Mouse (Mus musculus) embryonic facial prominence, embryonic 13.5 days (tissue): ENCODE data around the gene Pawr. TPM values are rescaled to one million over a fixed set of nuclear protein-coding genes. Genes with fewer than 3 reads are reported as not detected.

ENCODE experiments used
- ATAC-seq: fragments of 200-750 bp; cut with Nextera tagmentation; 2 replicates; pipeline ENCODE4 v1.8.0; 2017; ENCODE audit warnings: low read depth; ENCODE audit not compliant: insufficient number of reproducible peaks, insufficient read depth, low FRiP score, low TSS enrichment
- H3K27ac ChIP-seq: fragments of 300-500 bp; sonication (generic); 2 replicates; pipeline ENCODE4 v1.5.1; 2015; ENCODE audit warnings: moderate library complexity, mild to moderate bottlenecking, inconsistent platforms
- H3K27me3 ChIP-seq: fragments of 300-500 bp; sonication (generic); 2 replicates; pipeline ENCODE4 v1.6.1; 2015; ENCODE audit warnings: mild to moderate bottlenecking, inconsistent platforms
- H3K36me3 ChIP-seq: fragments of 300-500 bp; sonication (generic); 2 replicates; pipeline ENCODE4 v1.6.1; 2015; ENCODE audit warnings: mild to moderate bottlenecking, inconsistent platforms
- H3K4me1 ChIP-seq: fragments of 300-500 bp; sonication (generic); 2 replicates; pipeline ENCODE4 v1.6.1; 2015; ENCODE audit warnings: inconsistent platforms
- H3K4me2 ChIP-seq: fragments of 300-500 bp; sonication (generic); 2 replicates; pipeline ENCODE4 v1.6.1; 2015; ENCODE audit warnings: moderate library complexity, mild to moderate bottlenecking, inconsistent platforms
- H3K4me3 ChIP-seq: fragments of 300-500 bp; sonication (generic); 2 replicates; pipeline ENCODE4 v1.5.1; 2015; ENCODE audit warnings: mild to moderate bottlenecking, inconsistent platforms
- H3K9ac ChIP-seq: fragments of 300-500 bp; sonication (generic); 2 replicates; pipeline ENCODE4 v1.6.1; 2015; ENCODE audit warnings: mild to moderate bottlenecking, inconsistent platforms
- H3K9me3 ChIP-seq: fragments of 300-500 bp; sonication (generic); 2 replicates; pipeline ENCODE4 v1.6.1; 2016; ENCODE audit warnings: inconsistent platforms
- WGBS: fragments of 180-500 bp; shearing (Covaris S2); methylation state at CpG from one replicate; pipeline ENCODE4 v1.1.7; 2015; ENCODE audit warnings: mixed read lengths; 5-methylcytosine and 5-hydroxymethylcytosine counted together
- polyA plus RNA-seq: library from polyadenylated mRNA; unstranded; fragments of >200 nt; fragmentation: Nextera tagmentation; extraction: Ambion mirVana; gene quantifications from 2 replicates; pipeline ENCODE4 v1.2.1, GENCODE M21; 2015

The Pawr gene
- polyA plus RNA-seq, 1 experiment from 2014 or later = 6.3 TPM

GRCm38 (mm10) chr10:108360801-108361200, 28.9 kb downstream of the Pawr start:
- H3K9me3 ChIP-seq = peaks cover 10% of the 10 kb centered on the region; the same call in 1 of the 2 replicates
- H3K4me1 ChIP-seq = peaks cover 12% of the 10 kb centered on the region
- no peaks in the 10 kb centered on the region for H3K27me3 ChIP-seq
- H3K36me3 ChIP-seq = peaks cover 13% of the 10 kb centered on the region; the same call in 1 of the 2 replicates
- WGBS = 53% methylated on average over 6 of the region's 6 CpGs
- no peak overlapping the region for H3K27ac ChIP-seq
- H3K9ac ChIP-seq = no peak overlapping the region
- no peak overlapping the region for H3K4me3 ChIP-seq
- ATAC-seq = no peak
- H3K4me2 ChIP-seq = no peak overlapping the region

- Histone ChIP-seq H3K27ac (no peak overlapping the region), H3K4me1 (peaks cover 12% of the 10 kb centered on the region), H3K27me3 (no peaks in the 10 kb centered on the region), H3K4me3 (no peak overlapping the region), H3K4me2 (no peak overlapping the region; the same call in 1 of the 2 replicates), H3K36me3 (peaks cover 11% of the 10 kb centered on the region; the same call in 1 of the 2 replicates), H3K9ac (no peak overlapping the region), H3K9me3 (peaks cover 13% of the 10 kb centered on the region; the same call in 1 of the 2 replicates)
- no peak for ATAC-seq
- WGBS = 45% methylated on average over 9 of the region's 9 CpGs
These were observed 29.7 kb downstream of the Pawr start for GRCm38 (mm10) chr10:108361419-108362155.

- no peak for ATAC-seq
These were observed 32.0 kb downstream of the Pawr start for GRCm38 (mm10) chr10:108363932-108364331.

GRCm38 (mm10) chr10:108364946-108365719, 33.2 kb downstream of the Pawr start:
- Histone ChIP-seq H3K36me3 (0 out of 2 replicates have a peak, but pooled peaks cover 3% of the 10 kb centered on the region), H3K27me3 (no peaks in the 10 kb centered on the region), H3K4me2 (no peak overlapping the region), H3K4me3 (no peak overlapping the region), H3K27ac (no peak overlapping the region), H3K9me3 (peaks cover 13% of the 10 kb centered on the region; the same call in 1 of the 2 replicates), H3K4me1 (peaks cover 12% of the 10 kb centered on the region), H3K9ac (no peak overlapping the region)
- 89% methylated on average over 26 of the region's 26 CpGs for WGBS
- no peak for ATAC-seq

More at GRCm38 (mm10) chr10:108363932-108364331, 32.0 kb downstream of the Pawr start:
- no peaks in the 10 kb centered on the region for H3K27me3 ChIP-seq
- no peak overlapping the region for H3K4me2 ChIP-seq
- H3K4me3 ChIP-seq = no peak overlapping the region
- peaks cover 12% of the 10 kb centered on the region for H3K4me1 ChIP-seq
- no peak overlapping the region for H3K9ac ChIP-seq
- H3K36me3 ChIP-seq = 0 out of 2 replicates have a peak, but pooled peaks cover 3% of the 10 kb centered on the region
- H3K27ac ChIP-seq = no peak overlapping the region
- WGBS = 45% methylated on average over 9 of the region's 9 CpGs
- H3K9me3 ChIP-seq = peaks cover 13% of the 10 kb centered on the region; the same call in 1 of the 2 replicates

- 0 out of 2 replicates have a peak, but pooled peaks cover 3% of the 10 kb centered on the region for H3K36me3 ChIP-seq
- no peak overlapping the region for H3K27ac ChIP-seq
- H3K9ac ChIP-seq = no peak overlapping the region
- WGBS = 96% methylated on average over 5 of the region's 5 CpGs
- H3K27me3 ChIP-seq = no peaks in the 10 kb centered on the region
- H3K4me2 ChIP-seq = no peak overlapping the region
- no peak for ATAC-seq
- H3K9me3 ChIP-seq = peaks cover 13% of the 10 kb centered on the region; the same call in 1 of the 2 replicates
- H3K4me1 ChIP-seq = peaks cover 12% of the 10 kb centered on the region
- no peak overlapping the region for H3K4me3 ChIP-seq
These were observed 34.3 kb downstream of the Pawr start for GRCm38 (mm10) chr10:108366251-108366650.

GRCm38 (mm10) chr10:108368358-108368757, 36.4 kb downstream of the Pawr start:
- WGBS = 80% methylated on average over 6 of the region's 6 CpGs

GRCm38 (mm10) chr10:108372258-108372657, 40.3 kb downstream of the Pawr start:
- Histone ChIP-seq H3K27me3 (no peaks in the 10 kb centered on the region), H3K4me3 (no peak overlapping the region), H3K9ac (no peak overlapping the region), H3K4me1 (peaks cover 10% of the 10 kb centered on the region; the same call in 1 of the 2 replicates), H3K4me2 (no peak overlapping the region), H3K36me3 (no peaks in the 10 kb centered on the region), H3K27ac (no peak overlapping the region), H3K9me3 (no peaks in the 10 kb centered on the region)
- WGBS = 59% methylated on average over 7 of the region's 7 CpGs
- no peak for ATAC-seq

More at GRCm38 (mm10) chr10:108368358-108368757, 36.4 kb downstream of the Pawr start:
- Histone ChIP-seq H3K9ac (no peak overlapping the region), H3K27ac (no peak overlapping the region), H3K4me2 (no peak overlapping the region), H3K9me3 (peaks cover 13% of the 10 kb centered on the region; the same call in 1 of the 2 replicates), H3K36me3 (0 out of 2 replicates have a peak, but pooled peaks cover 3% of the 10 kb centered on the region), H3K4me3 (no peak overlapping the region), H3K27me3 (no peaks in the 10 kb centered on the region), H3K4me1 (peaks cover 13% of the 10 kb centered on the region; the same call in 1 of the 2 replicates)
- ATAC-seq = no peak

GRCm38 (mm10) chr10:108372858-108373257, 40.9 kb downstream of the Pawr start:
- no peak for ATAC-seq
- Histone ChIP-seq H3K4me2 (no peak overlapping the region), H3K9ac (no peak overlapping the region), H3K27me3 (no peaks in the 10 kb centered on the region), H3K27ac (no peak overlapping the region), H3K4me3 (no peak overlapping the region), H3K9me3 (no peaks in the 10 kb centered on the region), H3K36me3 (no peaks in the 10 kb centered on the region), H3K4me1 (peaks cover 10% of the 10 kb centered on the region; the same call in 1 of the 2 replicates)
- whole genome bisulfite sequencing = 84% methylated on average over 5 of the region's 5 CpGs

GRCm38 (mm10) chr10:108375796-108376195, 43.9 kb downstream of the Pawr start:
- Histone ChIP-seq H3K27me3 (no peaks in the 10 kb centered on the region), H3K4me2 (no peak overlapping the region), H3K9ac (no peak overlapping the region), H3K9me3 (no peaks in the 10 kb centered on the region), H3K4me1 (peaks cover 10% of the 10 kb centered on the region; the same call in 1 of the 2 replicates), H3K36me3 (no peaks in the 10 kb centered on the region), H3K4me3 (no peak overlapping the region), H3K27ac (no peak overlapping the region)
- no peak for ATAC-seq
- WGBS = 92% methylated on average over 8 of the region's 8 CpGs

- ATAC-seq = no peak
- H3K9me3 ChIP-seq = no peaks in the 10 kb centered on the region
- peaks cover 10% of the 10 kb centered on the region; the same call in 1 of the 2 replicates for H3K4me1 ChIP-seq
- no peaks in the 10 kb centered on the region for H3K36me3 ChIP-seq
- no peaks in the 10 kb centered on the region for H3K27me3 ChIP-seq
- WGBS = 91% methylated on average over 4 of the region's 4 CpGs
- H3K27ac ChIP-seq = no peak overlapping the region
- H3K4me3 ChIP-seq = no peak overlapping the region
- no peak overlapping the region for H3K9ac ChIP-seq
- no peak overlapping the region for H3K4me2 ChIP-seq
These were observed 44.4 kb downstream of the Pawr start for GRCm38 (mm10) chr10:108376366-108376765.

- ATAC-seq = no peak
- 89% methylated on average over 7 of the region's 7 CpGs for WGBS
- Histone ChIP-seq H3K36me3 (no peaks in the 10 kb centered on the region), H3K27me3 (no peaks in the 10 kb centered on the region), H3K27ac (no peak overlapping the region), H3K9ac (no peak overlapping the region), H3K9me3 (no peaks in the 10 kb centered on the region), H3K4me1 (peaks cover 6% of the 10 kb centered on the region; the same call in 1 of the 2 replicates), H3K4me2 (no peak overlapping the region), H3K4me3 (no peak overlapping the region)
These were observed 45.4 kb downstream of the Pawr start for GRCm38 (mm10) chr10:108377369-108377768.
